Mouse (Mus musculus): Measurements from ENCODE around the gene A630095N17Rik. TPM values are rescaled to one million over a fixed set of nuclear protein-coding genes. Genes with fewer than 3 reads are reported as not detected.

A630095N17Rik gene
- polyA plus RNA-seq, 1 experiment from 2014 or later: not detected

- H3K4me3 ChIP-seq: no peak overlapping the region
- ATAC-seq (ENCODE audit: insufficient number of reproducible peaks, low FRiP score): no peak
- peaks cover 8% of the 10 kb centered on the region for H3K4me1 ChIP-seq (replicated peaks)
- no peak overlapping the region for H3K4me2 ChIP-seq
- no peak overlapping the region for H3K27ac ChIP-seq (ENCODE audit: poor library complexity, severe bottlenecking)
- WGBS: 88% methylated on average over 11 of the region's 11 CpGs
- no peaks in the 10 kb centered on the region for H3K9me3 ChIP-seq (replicated peaks)
- peaks cover 74% of the 10 kb centered on the region for H3K36me3 ChIP-seq
- no peak overlapping the region for H3K9ac ChIP-seq
- no peaks in the 10 kb centered on the region for H3K27me3 ChIP-seq (replicated peaks)
Measured at GRCm38 (mm10) chr1:75185495-75185894, 46.4 kb downstream of the A630095N17Rik start.

GRCm38 (mm10) chr1:75182160-75182559 lies 49.7 kb downstream of the A630095N17Rik start:
- Histone ChIP-seq H3K4me3 (no peak overlapping the region), H3K4me1 (replicated peaks) (peaks cover 13% of the 10 kb centered on the region), H3K9me3 (replicated peaks) (no peaks in the 10 kb centered on the region), H3K27me3 (replicated peaks) (no peaks in the 10 kb centered on the region), H3K36me3 (peaks cover 67% of the 10 kb centered on the region), H3K4me2 (no peak overlapping the region), H3K9ac (no peak overlapping the region), H3K27ac (ENCODE audit: poor library complexity, severe bottlenecking) (no peak overlapping the region)
- 73% methylated on average over 4 of the region's 4 CpGs for WGBS
- ATAC-seq (ENCODE audit: insufficient number of reproducible peaks, low FRiP score): no peak

- Histone ChIP-seq H3K9me3 (replicated peaks) (no peaks in the 10 kb centered on the region), H3K4me2 (no peak overlapping the region), H3K4me1 (replicated peaks) (peaks cover 13% of the 10 kb centered on the region), H3K4me3 (no peak overlapping the region), H3K27ac (ENCODE audit: poor library complexity, severe bottlenecking) (no peak overlapping the region), H3K9ac (no peak overlapping the region), H3K27me3 (replicated peaks) (no peaks in the 10 kb centered on the region), H3K36me3 (peaks cover 65% of the 10 kb centered on the region)
- WGBS: 88% methylated on average over 4 of the region's 4 CpGs
- ATAC-seq (ENCODE audit: insufficient number of reproducible peaks, low FRiP score): no peak
Measured at GRCm38 (mm10) chr1:75181377-75181870, 50.5 kb downstream of the A630095N17Rik start.

- peaks cover 65% of the 10 kb centered on the region for H3K36me3 ChIP-seq
- H3K4me3 ChIP-seq: peak overlapping the region; percentile 71
- no peak overlapping the region for H3K9ac ChIP-seq
- H3K27me3 ChIP-seq (replicated peaks): no peaks in the 10 kb centered on the region
- H3K4me2 ChIP-seq: peak overlapping the region; percentile 99
- peaks cover 13% of the 10 kb centered on the region for H3K4me1 ChIP-seq (replicated peaks)
- 36% methylated on average over 7 of the region's 7 CpGs for WGBS
- ATAC-seq (ENCODE audit: insufficient number of reproducible peaks, low FRiP score): no peak
- H3K9me3 ChIP-seq (replicated peaks): no peaks in the 10 kb centered on the region
- no peak overlapping the region for H3K27ac ChIP-seq (ENCODE audit: poor library complexity, severe bottlenecking)
Measured at GRCm38 (mm10) chr1:75180741-75181140, 51.2 kb downstream of the A630095N17Rik start.

GRCm38 (mm10) chr1:75180105-75180590 lies 51.8 kb downstream of the A630095N17Rik start, which contains the start of gene Abcb6:
Gene Abcb6, minus strand, starts transcription at chr1:75180392.
- ATAC-seq (ENCODE audit: insufficient number of reproducible peaks, low FRiP score): peak; percentile 90
- 0% methylated on average over 31 of the region's 31 CpGs for WGBS
- Histone ChIP-seq H3K9me3 (replicated peaks) (no peaks in the 10 kb centered on the region), H3K27me3 (replicated peaks) (no peaks in the 10 kb centered on the region), H3K36me3 (peaks cover 65% of the 10 kb centered on the region), H3K27ac (ENCODE audit: poor library complexity, severe bottlenecking) (peak within 1 kb of the TSS; percentile 64), H3K4me1 (replicated peaks) (peaks cover 13% of the 10 kb centered on the region), H3K4me2 (peak within 1 kb of the TSS; percentile 99), H3K9ac (peak within 1 kb of the TSS; percentile 83), H3K4me3 (peak within 1 kb of the TSS; percentile 71)

GRCm38 (mm10) chr1:75179334-75180104 lies 52.4 kb downstream of the A630095N17Rik start:
- ATAC-seq (ENCODE audit: insufficient number of reproducible peaks, low FRiP score): peak; percentile 65
- Histone ChIP-seq H3K27ac (ENCODE audit: poor library complexity, severe bottlenecking) (peak overlapping the region; percentile 64), H3K9ac (peak overlapping the region; percentile 83), H3K27me3 (replicated peaks) (no peaks in the 10 kb centered on the region), H3K4me1 (replicated peaks) (peaks cover 13% of the 10 kb centered on the region), H3K36me3 (peaks cover 63% of the 10 kb centered on the region), H3K4me3 (peak overlapping the region; percentile 71), H3K4me2 (peak overlapping the region; percentile 99), H3K9me3 (replicated peaks) (no peaks in the 10 kb centered on the region)
- WGBS: 9% methylated on average over 23 of the region's 23 CpGs

Small RNA genes lying within 50 kb of the gene (microRNA-seq; reads per million reads assigned to microRNA genes)
- gene Gm27943: not detected

Other genes starting within 250 kb of the A630095N17Rik start
- 6.0 and 6.9 TPM in 2 replicates for gene Nhej1, start 106.9 kb downstream of the A630095N17Rik start, polyA plus RNA-seq (2016; fragmentation: Nextera tagmentation; extraction: Ambion mirVana)
- 0.21 and 0.22 TPM in 2 replicates for gene Slc23a3, start 98.2 kb downstream of the A630095N17Rik start, polyA plus RNA-seq (2016; fragmentation: Nextera tagmentation; extraction: Ambion mirVana)
- gene Cnppd1, start 89.4 kb downstream of the A630095N17Rik start, polyA plus RNA-seq (2016; fragmentation: Nextera tagmentation; extraction: Ambion mirVana): 39.9 and 41.1 TPM in 2 replicates
- gene Retreg2, start 89.3 kb downstream of the A630095N17Rik start, polyA plus RNA-seq (2016; fragmentation: Nextera tagmentation; extraction: Ambion mirVana): 36.3 and 40.5 TPM in 2 replicates
- 26.1 and 26.7 TPM in 2 replicates for gene Zfand2b, start 63.5 kb downstream of the A630095N17Rik start, polyA plus RNA-seq (2016; fragmentation: Nextera tagmentation; extraction: Ambion mirVana)
- 16.6 TPM in 2 replicates for gene Abcb6, start 51.7 kb downstream of the A630095N17Rik start, polyA plus RNA-seq (2016; fragmentation: Nextera tagmentation; extraction: Ambion mirVana)
- 26.7 and 29.3 TPM in 2 replicates for gene Ankzf1, start 40.0 kb downstream of the A630095N17Rik start, polyA plus RNA-seq (2016; fragmentation: Nextera tagmentation; extraction: Ambion mirVana)
- gene Atg9a, start 39.9 kb downstream of the A630095N17Rik start, polyA plus RNA-seq (2016; fragmentation: Nextera tagmentation; extraction: Ambion mirVana): 33.6 and 35.4 TPM in 2 replicates
- 9.6 and 11.1 TPM in 2 replicates for gene Glb1l, start 21.3 kb downstream of the A630095N17Rik start, polyA plus RNA-seq (2016; fragmentation: Nextera tagmentation; extraction: Ambion mirVana)
- gene Stk16, start 21.3 kb downstream of the A630095N17Rik start, polyA plus RNA-seq (2016; fragmentation: Nextera tagmentation; extraction: Ambion mirVana): 78.0 and 83.1 TPM in 2 replicates
- gene Tuba4a, start 12.2 kb downstream of the A630095N17Rik start, polyA plus RNA-seq (2016; fragmentation: Nextera tagmentation; extraction: Ambion mirVana): 34.1 and 38.0 TPM in 2 replicates
- 34.5 and 37.5 TPM in 2 replicates for gene Dnajb2, start 4.3 kb upstream of the A630095N17Rik start, polyA plus RNA-seq (2016; fragmentation: Nextera tagmentation; extraction: Ambion mirVana)
- gene Ptprn, start 32.4 kb upstream of the A630095N17Rik start, polyA plus RNA-seq (2016; fragmentation: Nextera tagmentation; extraction: Ambion mirVana): 0.69 and 0.96 TPM in 2 replicates
- gene Resp18, start 46.3 kb upstream of the A630095N17Rik start, polyA plus RNA-seq (2016; fragmentation: Nextera tagmentation; extraction: Ambion mirVana): not detected in 2 replicates
- 113 TPM in 2 replicates for gene Dnpep, start 85.9 kb upstream of the A630095N17Rik start, polyA plus RNA-seq (2016; fragmentation: Nextera tagmentation; extraction: Ambion mirVana)
- 500 and 521 TPM in 2 replicates for gene Des, start 128.2 kb upstream of the A630095N17Rik start, polyA plus RNA-seq (2016; fragmentation: Nextera tagmentation; extraction: Ambion mirVana)
- 61.5 and 67.4 TPM in 2 replicates for gene Speg, start 143.2 kb upstream of the A630095N17Rik start, polyA plus RNA-seq (2016; fragmentation: Nextera tagmentation; extraction: Ambion mirVana)
- 67.7 and 69.1 TPM in 2 replicates for gene Gmppa, start 203.8 kb upstream of the A630095N17Rik start, polyA plus RNA-seq (2016; fragmentation: Nextera tagmentation; extraction: Ambion mirVana)
- 0.24 and 0.33 TPM in 2 replicates for gene Asic4, start 218.3 kb upstream of the A630095N17Rik start, polyA plus RNA-seq (2016; fragmentation: Nextera tagmentation; extraction: Ambion mirVana)
- 35.2 and 37.8 TPM in 2 replicates for gene Chpf, start 247.2 kb upstream of the A630095N17Rik start, polyA plus RNA-seq (2016; fragmentation: Nextera tagmentation; extraction: Ambion mirVana)
- gene Tmem198, start 247.4 kb upstream of the A630095N17Rik start, polyA plus RNA-seq (2016; fragmentation: Nextera tagmentation; extraction: Ambion mirVana): 0.41 and 0.49 TPM in 2 replicates

Measured in heart, embryonic 12.5 days (tissue).